Mouse (Mus musculus): ENCODE results near the gene Dnmt1. TPM values are rescaled to one million over a fixed set of nuclear protein-coding genes. Genes with fewer than 3 reads are reported as not detected.
A peak's percentile ranks its signal among the peaks of the same experiment; 100 is the strongest.

Dnmt1 gene
- polyA plus RNA-seq, 2 experiments from 2014 or later = 43.0 to 75.2 TPM

- peak; percentile 58 for ATAC-seq
Observed at GRCm38 (mm10) chr9:20916160-20916559, 43.5 kb downstream of the Dnmt1 start.

GRCm38 (mm10) chr9:20909948-20910347, 49.7 kb downstream of the Dnmt1 start:
- ATAC-seq = no peak

DNA sequence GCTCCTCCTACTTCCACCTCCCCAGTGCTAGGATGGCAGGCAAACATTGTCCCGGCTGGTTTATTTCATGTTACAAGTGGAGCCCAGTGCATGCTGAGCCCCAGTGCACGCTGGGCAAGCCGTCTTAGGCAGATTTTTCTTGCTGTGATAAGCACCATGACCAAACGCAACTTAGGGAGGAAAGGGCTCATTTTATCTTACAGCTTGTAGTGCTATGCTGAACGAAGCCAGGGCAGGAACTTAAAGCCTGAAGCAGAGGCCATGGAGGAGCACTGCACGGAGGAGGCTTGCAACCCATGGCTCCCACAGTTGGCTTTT, 57.6 kb downstream of the Dnmt1 start:
- no peak for ATAC-seq

GRCm38 (mm10) chr9:20901466-20902173, 58.1 kb downstream of the Dnmt1 start:
- ATAC-seq = peak; percentile 60

DNA sequence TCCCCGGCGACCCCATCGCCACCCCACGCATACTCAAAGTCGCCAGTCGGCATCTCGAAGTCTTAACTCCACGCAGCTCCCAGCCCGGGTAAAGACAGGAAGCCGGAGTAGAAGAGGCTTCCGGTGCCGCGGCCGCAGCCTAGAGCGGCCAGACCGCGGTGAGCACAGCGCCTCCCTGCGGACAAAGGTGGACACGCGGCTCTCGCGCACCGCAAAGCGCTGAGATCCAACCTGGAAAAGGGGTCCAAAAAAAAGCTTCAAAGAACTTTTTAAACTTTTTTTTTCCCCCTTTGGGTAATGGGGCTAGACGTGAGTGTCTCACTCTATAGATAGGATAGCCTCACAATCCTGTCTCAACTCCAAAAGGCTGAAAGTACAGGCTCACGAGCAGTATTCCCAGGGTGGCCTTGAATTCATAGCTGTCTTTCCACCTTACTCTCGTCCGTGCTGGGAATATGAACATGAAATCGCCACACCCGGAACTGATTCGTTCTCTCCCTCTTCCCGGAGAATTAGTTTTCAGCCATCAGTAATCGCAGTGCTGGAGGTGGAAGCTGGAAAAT, 61.1 kb downstream of the Dnmt1 start, which contains the start of gene Eif3g:
Gene Eif3g (minus strand): TSS at position 113 of the 563 bp plus-strand sequence.
- ATAC-seq = peak; percentile 90

- peak; percentile 19 for ATAC-seq
Observed at GRCm38 (mm10) chr9:20897736-20898510, 61.8 kb downstream of the Dnmt1 start.

- ATAC-seq = no peak
Observed at GRCm38 (mm10) chr9:20895382-20895781, 64.3 kb downstream of the Dnmt1 start.

DNA sequence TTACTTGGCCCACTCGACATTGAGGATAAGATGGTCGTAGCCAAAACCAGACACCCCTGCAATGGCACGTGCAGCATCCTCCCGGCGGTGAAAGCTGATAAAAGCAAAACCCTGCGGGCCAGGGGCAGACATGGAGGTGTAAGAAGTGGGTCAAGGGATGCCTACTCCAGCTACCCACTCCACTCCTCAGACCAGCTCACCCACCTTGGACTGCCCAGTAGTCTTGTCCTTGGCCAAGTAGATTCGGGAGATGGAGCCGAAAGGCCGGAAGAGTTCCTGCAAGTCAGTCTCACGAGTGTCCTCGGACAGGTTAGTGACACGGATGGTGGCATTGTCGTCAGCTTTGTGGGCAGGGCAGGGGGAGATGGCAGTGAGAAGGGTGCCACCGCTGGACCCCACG, 65.1 kb downstream of the Dnmt1 start:
- no peak for ATAC-seq

- no peak for ATAC-seq
Observed at GRCm38 (mm10) chr9:20893590-20894343, 65.9 kb downstream of the Dnmt1 start.

GRCm38 (mm10) chr9:20893069-20893468, 66.6 kb downstream of the Dnmt1 start:
- ATAC-seq = no peak

DNA sequence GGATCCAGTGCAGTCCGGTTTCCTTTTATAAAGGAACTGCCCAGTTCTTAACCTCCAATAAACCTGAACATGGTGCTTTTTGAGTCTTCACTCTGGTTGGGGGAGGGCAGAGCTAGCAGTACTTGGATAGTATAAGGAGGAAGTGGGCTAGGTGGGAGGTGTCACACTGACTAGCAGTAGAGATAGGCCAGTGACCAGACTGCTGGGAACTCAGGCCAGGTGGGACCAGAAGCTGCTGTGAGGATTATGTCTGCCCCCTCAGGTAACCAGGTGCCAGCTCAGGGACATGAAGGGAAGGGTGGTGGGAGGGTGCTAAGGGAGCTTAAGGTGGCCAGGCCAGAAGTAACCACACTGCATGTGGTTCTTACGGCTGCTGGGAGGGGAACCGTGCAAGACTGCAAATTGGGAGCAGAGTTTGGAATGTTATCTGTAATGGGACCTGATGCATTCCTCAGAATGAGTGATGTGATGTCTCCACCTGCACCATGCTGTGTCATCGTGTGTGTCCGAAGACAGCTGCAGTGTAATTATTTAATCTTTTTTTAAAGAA, 67.5 kb downstream of the Dnmt1 start:
- no peak for ATAC-seq

DNA sequence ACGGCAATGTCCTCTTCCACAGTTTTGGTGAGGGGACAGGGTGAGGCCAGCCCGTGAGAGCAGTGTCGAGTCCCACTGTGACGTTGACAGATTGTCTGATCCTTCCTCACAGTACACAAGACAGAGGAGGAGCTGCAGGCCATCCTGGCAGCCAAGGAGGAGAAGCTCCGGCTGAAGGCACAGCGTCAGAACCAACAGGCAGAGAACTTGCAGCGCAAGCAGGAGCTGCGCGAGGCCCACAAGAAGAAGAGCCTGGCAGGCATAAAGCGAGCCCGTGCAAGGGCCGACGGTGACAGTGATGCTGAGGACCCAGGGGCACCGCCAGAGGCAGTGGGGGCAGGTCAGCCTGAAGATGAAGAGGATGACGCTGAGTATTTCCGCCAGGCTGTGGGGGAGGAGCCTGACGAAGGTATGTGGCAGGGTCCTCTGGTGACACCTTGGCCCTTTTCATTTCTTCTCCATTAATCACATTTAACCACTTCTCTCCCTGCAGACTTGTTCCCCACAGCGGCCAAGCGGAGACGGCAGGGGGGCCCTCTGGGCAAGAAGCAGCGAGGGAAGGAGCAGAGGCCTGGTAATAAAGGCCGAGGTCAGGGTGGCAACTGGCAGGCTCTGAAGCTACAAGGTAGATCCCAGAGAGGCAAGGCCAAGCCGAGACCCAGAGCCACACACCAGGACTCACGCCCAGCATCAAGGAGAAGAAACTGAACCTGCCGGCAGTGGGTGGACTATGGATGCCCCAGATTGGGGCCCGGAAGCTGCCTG, 68.2 kb downstream of the Dnmt1 start:
- ATAC-seq = no peak

DNA sequence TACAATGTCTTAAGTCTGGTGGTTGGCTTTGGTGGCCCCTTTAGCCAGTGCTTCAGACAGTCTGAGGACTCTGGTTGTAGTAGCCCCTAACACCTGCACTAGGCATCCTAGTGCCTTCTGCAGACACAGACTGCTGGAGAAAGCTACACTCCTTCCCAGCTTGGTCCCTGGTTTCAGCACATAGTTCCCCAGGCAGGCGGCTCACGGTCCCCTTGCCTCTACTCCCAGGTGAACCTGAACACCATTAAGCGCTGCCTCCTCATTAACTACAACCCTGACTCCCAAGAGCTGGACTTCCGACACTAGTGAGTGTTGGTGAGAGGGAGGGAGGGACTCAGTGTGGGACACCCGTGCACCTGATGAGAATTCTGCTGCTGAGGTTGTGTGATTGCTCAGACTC, 69.3 kb downstream of the Dnmt1 start:
- ATAC-seq = no peak

DNA sequence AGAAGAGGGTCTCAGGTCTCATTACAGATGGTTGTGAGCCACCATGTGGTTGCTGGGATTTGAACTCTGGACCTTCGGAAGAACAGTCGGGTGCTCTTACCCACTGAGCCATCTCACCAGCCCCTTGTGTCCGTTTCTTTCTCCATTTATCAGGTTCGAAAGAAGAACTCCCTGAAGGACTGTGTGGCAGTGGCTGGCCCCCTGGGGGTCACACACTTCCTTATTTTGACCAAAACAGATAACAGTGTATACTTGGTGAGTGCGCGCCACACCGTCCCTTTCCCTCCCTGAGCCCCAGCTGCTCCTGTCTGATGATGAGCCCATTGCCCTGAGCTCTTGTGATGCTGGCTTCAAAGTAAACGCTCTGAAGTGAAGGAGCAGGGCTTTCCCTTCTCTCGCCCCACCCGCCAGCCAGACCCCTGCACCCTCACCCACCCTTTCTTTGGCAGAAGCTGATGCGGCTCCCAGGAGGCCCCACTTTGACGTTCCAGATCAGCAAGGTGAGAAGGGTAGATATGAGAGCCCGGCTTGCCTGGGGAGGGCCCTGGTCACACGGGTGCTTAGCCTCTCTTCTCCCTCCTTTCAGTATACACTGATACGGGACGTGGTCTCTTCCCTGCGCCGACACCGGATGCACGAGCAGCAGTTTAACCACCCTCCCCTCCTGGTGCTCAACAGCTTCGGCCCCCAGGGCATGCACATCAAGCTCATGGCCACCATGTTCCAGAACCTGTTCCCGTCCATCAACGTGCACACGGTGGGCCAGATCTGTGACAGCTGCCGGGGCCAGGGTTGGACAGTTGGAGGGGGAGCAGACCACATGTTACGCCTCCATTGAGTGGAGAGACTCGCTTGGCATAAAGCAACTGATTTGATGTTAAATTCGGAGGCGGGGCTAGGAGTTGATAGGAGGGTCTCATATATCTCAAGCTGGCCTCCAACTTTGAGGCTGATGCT, 70.2 kb downstream of the Dnmt1 start:
- ATAC-seq = no peak

- ATAC-seq = no peak
Observed at GRCm38 (mm10) chr9:20888386-20888765, 71.3 kb downstream of the Dnmt1 start.

DNA sequence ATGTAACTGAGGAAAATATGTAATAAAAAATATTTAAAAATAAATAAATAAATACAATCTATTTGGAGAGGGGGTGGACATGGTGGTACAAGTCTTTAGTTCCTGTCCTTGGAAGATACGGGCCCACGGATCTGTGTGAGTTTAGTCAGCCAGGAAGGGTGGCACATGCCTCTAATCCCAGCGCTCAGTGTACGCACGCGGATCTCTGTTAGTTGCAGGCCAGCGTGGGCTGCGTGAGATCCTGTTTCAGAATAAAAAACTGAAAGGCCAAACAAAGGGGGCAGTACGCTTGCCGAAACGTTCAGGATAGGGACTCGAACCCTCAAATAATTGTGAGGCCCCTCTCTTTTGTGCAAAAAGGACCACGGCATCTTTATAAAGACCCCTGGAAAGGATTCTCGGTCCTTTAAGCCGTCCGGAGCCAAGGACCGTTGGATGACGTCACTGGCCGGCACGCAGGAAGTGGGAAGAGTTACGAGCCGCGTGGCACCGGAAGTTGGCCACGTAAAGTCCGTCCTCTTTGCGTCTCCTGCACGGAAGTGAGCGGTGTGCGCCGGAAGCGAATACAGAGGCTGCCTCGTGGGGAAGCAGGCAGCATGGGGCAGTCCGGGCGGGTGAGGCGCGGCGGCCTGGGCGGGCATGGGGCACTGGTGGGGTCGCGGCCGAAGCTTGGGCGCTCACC, 71.8 kb downstream of the Dnmt1 start, which contains the start of gene Ppan:
Gene Ppan (plus strand): TSS at position 472 of the 682 bp plus-strand sequence.
- peak; percentile 99 for ATAC-seq

- no peak for ATAC-seq
Observed at GRCm38 (mm10) chr9:20887191-20887590, 72.5 kb downstream of the Dnmt1 start.

- no peak for ATAC-seq
Observed at GRCm38 (mm10) chr9:20886563-20886962, 73.1 kb downstream of the Dnmt1 start.

DNA sequence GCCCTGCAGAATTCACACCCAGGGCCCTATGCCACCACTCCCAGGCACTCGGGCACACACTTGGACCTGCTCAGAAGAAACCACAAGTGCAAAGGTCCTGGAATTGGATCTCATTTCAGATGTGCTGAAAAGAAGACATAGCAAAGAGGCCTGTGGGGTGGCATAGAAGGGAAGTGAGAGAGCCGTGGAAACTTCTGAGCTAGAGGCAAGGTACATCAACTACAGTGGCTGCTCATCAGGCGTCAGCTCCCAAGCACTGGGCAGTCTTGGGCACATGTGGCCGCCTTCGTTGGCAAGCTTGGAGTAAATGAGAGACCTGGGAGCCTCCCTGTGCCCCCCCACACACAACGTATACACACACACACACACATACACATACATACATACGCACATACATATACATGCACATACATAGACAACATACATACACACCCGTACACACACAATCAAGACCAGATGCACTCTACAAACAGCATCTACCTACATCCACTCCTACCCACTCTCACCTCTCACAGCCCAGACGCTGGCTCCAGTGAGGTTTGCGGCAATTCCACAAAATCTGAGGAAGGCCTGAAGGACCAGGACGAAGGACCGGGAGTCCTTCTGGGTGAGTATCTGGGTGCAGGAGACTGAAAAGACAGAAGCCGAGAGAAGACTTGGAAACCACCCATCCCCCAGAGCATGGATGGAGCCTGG, 80.4 kb downstream of the Dnmt1 start, which contains the start of gene Angptl6:
Gene Angptl6 (minus strand): TSS at position 631 of the 696 bp plus-strand sequence.
- ATAC-seq = no peak

Measured in CD4-positive, CD25-positive, alpha-beta regulatory T cell, adult 4 months (primary cell).